Mouse (Mus musculus) spleen, adult 2 months (tissue): Measurements from ENCODE around the gene Ctf1.

Experiments
- CTCF ChIP-seq: fragments of 200-500 bp; IDR thresholded peaks from 2 replicates; pipeline ENCODE4 v1.5.1; 2011; ENCODE audit warnings: mild to moderate bottlenecking, inconsistent platforms; ENCODE audit not compliant: insufficient read depth, insufficient read length, insufficient replicate concordance; ENCODE audit errors: extremely low read depth
- POLR2A ChIP-seq: fragments of 200-500 bp; IDR thresholded peaks from 2 replicates; pipeline ENCODE4 v1.6.1; 2011; ENCODE audit warnings: low read depth, low read length, inconsistent platforms

GRCm38 (mm10) chr7:127747559-127748234 lies 35.2 kb downstream of the Ctf1 start:
- no peak for TF ChIP-seq CTCF
- no peak for TF ChIP-seq POLR2A
